Mouse (Mus musculus): ENCODE data around the gene Qrich2. TPM values are rescaled to one million over a fixed set of nuclear protein-coding genes. Genes with fewer than 3 reads are reported as not detected.

The Qrich2 gene
- total RNA-seq, 1 experiment = 0.22 TPM

GRCm38 (mm10) chr11:116409008-116409407 is 57.0 kb downstream of the Qrich2 start:
- no peak for TF ChIP-seq CHD2 (IDR thresholded peaks at IDR 0.05; ENCODE audit: low read depth, low read length)
- TF ChIP-seq HCFC1 (IDR thresholded peaks at IDR 0.05; ENCODE audit: borderline replicate concordance, insufficient read depth, low read length) = no peak
- TF ChIP-seq MAFK (IDR thresholded peaks at IDR 0.05; ENCODE audit: insufficient read depth, low read depth, low read length) = no peak
- TF ChIP-seq ZC3H11A (IDR thresholded peaks at IDR 0.05; ENCODE audit: borderline replicate concordance, low read depth, low read length) = no peak
- TF ChIP-seq ZNF384 (IDR thresholded peaks at IDR 0.05; ENCODE audit: low read depth, low read length) = no peak
- in situ Hi-C loops (cut with MboI; ENCODE audit: low sequenced_read_pairs in 2 of 2, unreplicated experiment in 2 of 2) = no loop called here
- H3K9ac ChIP-seq (ENCODE audit: insufficient read depth, low read depth, low read length, poor library complexity, severe bottlenecking) = no peak overlapping the region
- H3K4me1 ChIP-seq (ENCODE audit: control insufficient read depth in 2 of 2, insufficient read depth in 2 of 2, low read length in 2 of 2, poor library complexity in 1 of 2) = peaks cover 4 to 5% of the 10 kb centered on the region in 2 experiments; a peak in 2 of 4 replicates
- H3K36me3 ChIP-seq (ENCODE audit: control insufficient read depth, insufficient read depth, low read length, poor library complexity, severe bottlenecking) = no peaks in the 10 kb centered on the region
- H3K9me3 ChIP-seq (ENCODE audit: control insufficient read depth, insufficient read depth, low read depth, low read length) = no peaks in the 10 kb centered on the region
- H3K4me3 ChIP-seq (ENCODE audit: insufficient read depth in 1 of 2, low read depth in 1 of 2, low read length in 2 of 2, poor library complexity in 1 of 2, severe bottlenecking in 1 of 2) = no peak overlapping the region
- DNase-seq (ENCODE audit: low read depth, low spot score) = no peak
- H3K27ac ChIP-seq (ENCODE audit: insufficient read depth, low read depth, low read length, poor library complexity, severe bottlenecking) = no peak overlapping the region

GRCm38 (mm10) chr11:116406231-116406728 is 59.8 kb downstream of the Qrich2 start:
- no peak for TF ChIP-seq ZNF384 (IDR thresholded peaks at IDR 0.05; ENCODE audit: low read depth, low read length)
- TF ChIP-seq MAFK (IDR thresholded peaks at IDR 0.05; ENCODE audit: insufficient read depth, low read depth, low read length) = no peak
- TF ChIP-seq HCFC1 (IDR thresholded peaks at IDR 0.05; ENCODE audit: borderline replicate concordance, insufficient read depth, low read length) = no peak
- TF ChIP-seq ZC3H11A (IDR thresholded peaks at IDR 0.05; ENCODE audit: borderline replicate concordance, low read depth, low read length) = no peak
- TF ChIP-seq CHD2 (IDR thresholded peaks at IDR 0.05; ENCODE audit: low read depth, low read length) = no peak
- Histone ChIP-seq H3K4me3 (ENCODE audit: insufficient read depth in 1 of 2, low read depth in 1 of 2, low read length in 2 of 2, poor library complexity in 1 of 2, severe bottlenecking in 1 of 2) (no peak overlapping the region), H3K27ac (ENCODE audit: insufficient read depth, low read depth, low read length, poor library complexity, severe bottlenecking) (no peak overlapping the region), H3K4me1 (ENCODE audit: control insufficient read depth in 2 of 2, insufficient read depth in 2 of 2, low read length in 2 of 2, poor library complexity in 1 of 2) (peaks cover 2% of the 10 kb centered on the region in 2 experiments; a peak in 1 of 4 replicates), H3K36me3 (ENCODE audit: control insufficient read depth, insufficient read depth, low read length, poor library complexity, severe bottlenecking) (no peaks in the 10 kb centered on the region), H3K9ac (ENCODE audit: insufficient read depth, low read depth, low read length, poor library complexity, severe bottlenecking) (no peak overlapping the region), H3K9me3 (ENCODE audit: control insufficient read depth, insufficient read depth, low read depth, low read length) (no peaks in the 10 kb centered on the region)
- in situ Hi-C loops (cut with MboI; ENCODE audit: low sequenced_read_pairs in 2 of 2, unreplicated experiment in 2 of 2) = no loop called here
- DNase-seq (ENCODE audit: low read depth, low spot score) = no peak

- Histone ChIP-seq H3K9me3 (ENCODE audit: control insufficient read depth, insufficient read depth, low read depth, low read length) (no peaks in the 10 kb centered on the region), H3K4me1 (ENCODE audit: control insufficient read depth in 2 of 2, insufficient read depth in 2 of 2, low read length in 2 of 2, poor library complexity in 1 of 2) (no peaks in the 10 kb centered on the region), H3K36me3 (ENCODE audit: control insufficient read depth, insufficient read depth, low read length, poor library complexity, severe bottlenecking) (no peaks in the 10 kb centered on the region), H3K9ac (ENCODE audit: insufficient read depth, low read depth, low read length, poor library complexity, severe bottlenecking) (no peak overlapping the region), H3K4me3 (ENCODE audit: insufficient read depth in 1 of 2, low read depth in 1 of 2, low read length in 2 of 2, poor library complexity in 1 of 2, severe bottlenecking in 1 of 2) (no peak overlapping the region), H3K27ac (ENCODE audit: insufficient read depth, low read depth, low read length, poor library complexity, severe bottlenecking) (no peak overlapping the region)
- in situ Hi-C loops (cut with MboI; ENCODE audit: low sequenced_read_pairs in 2 of 2, unreplicated experiment in 2 of 2) = no loop called here
- no peak for TF ChIP-seq ZNF384 (IDR thresholded peaks at IDR 0.05; ENCODE audit: low read depth, low read length)
- no peak for TF ChIP-seq CHD2 (IDR thresholded peaks at IDR 0.05; ENCODE audit: low read depth, low read length)
- no peak for TF ChIP-seq ZC3H11A (IDR thresholded peaks at IDR 0.05; ENCODE audit: borderline replicate concordance, low read depth, low read length)
- TF ChIP-seq MAFK (IDR thresholded peaks at IDR 0.05; ENCODE audit: insufficient read depth, low read depth, low read length) = no peak
- no peak for TF ChIP-seq HCFC1 (IDR thresholded peaks at IDR 0.05; ENCODE audit: borderline replicate concordance, insufficient read depth, low read length)
- DNase-seq (ENCODE audit: low read depth, low spot score) = no peak
Observed at GRCm38 (mm10) chr11:116405601-116406000, 60.4 kb downstream of the Qrich2 start.

- in situ Hi-C loops (cut with MboI; ENCODE audit: low sequenced_read_pairs in 2 of 2, unreplicated experiment in 2 of 2) = no loop called here
- H3K27ac ChIP-seq (ENCODE audit: insufficient read depth, low read depth, low read length, poor library complexity, severe bottlenecking) = no peak overlapping the region
- no peak overlapping the region for H3K4me3 ChIP-seq (ENCODE audit: insufficient read depth in 1 of 2, low read depth in 1 of 2, low read length in 2 of 2, poor library complexity in 1 of 2, severe bottlenecking in 1 of 2)
- H3K9ac ChIP-seq (ENCODE audit: insufficient read depth, low read depth, low read length, poor library complexity, severe bottlenecking) = no peak overlapping the region
- no peaks in the 10 kb centered on the region; the same call in 1 of the 2 replicates for H3K36me3 ChIP-seq (ENCODE audit: control insufficient read depth, insufficient read depth, low read length, poor library complexity, severe bottlenecking)
- no peak for DNase-seq (ENCODE audit: low read depth, low spot score)
- no peaks in the 10 kb centered on the region for H3K9me3 ChIP-seq (ENCODE audit: control insufficient read depth, insufficient read depth, low read depth, low read length)
- peaks cover 3 to 4% of the 10 kb centered on the region in 2 experiments; a peak in 1 of 4 replicates for H3K4me1 ChIP-seq (ENCODE audit: control insufficient read depth in 2 of 2, insufficient read depth in 2 of 2, low read length in 2 of 2, poor library complexity in 1 of 2)
- TF ChIP-seq ZNF384 (IDR thresholded peaks at IDR 0.05; ENCODE audit: low read depth, low read length) (no peak), ZC3H11A (IDR thresholded peaks at IDR 0.05; ENCODE audit: borderline replicate concordance, low read depth, low read length) (no peak), CHD2 (IDR thresholded peaks at IDR 0.05; ENCODE audit: low read depth, low read length) (no peak), MAFK (IDR thresholded peaks at IDR 0.05; ENCODE audit: insufficient read depth, low read depth, low read length) (no peak), HCFC1 (IDR thresholded peaks at IDR 0.05; ENCODE audit: borderline replicate concordance, insufficient read depth, low read length) (no peak)
Observed at GRCm38 (mm10) chr11:116400560-116400959, 65.5 kb downstream of the Qrich2 start.
